Mouse (Mus musculus) left cerebral cortex, adult 18-20 months (tissue): Measurements from ENCODE around the gene Sh3bgrl3. TPM values are rescaled to one million over a fixed set of nuclear protein-coding genes. Genes with fewer than 3 reads are reported as not detected.

Experiments used
- DNase-seq, 2 experiments: peaks; one replicate each; pipeline ENCODE4 v3.0.0; 2021 to 2022; ENCODE audit warnings: low spot score in 2 of 2, mixed read lengths in 1 of 2
- total RNA-seq, 2 experiments: library from RNA; stranded (reverse); gene quantifications; 2 replicates each; pipeline ENCODE4 v1.2.3; 2021

The Sh3bgrl3 gene
- total RNA-seq, 2 experiments from 2014 or later: 200 to 222 TPM

- no peak for DNase-seq
Measured at GRCm38 (mm10) chr4:134082460-134082859, 46.1 kb downstream of the Sh3bgrl3 start.

GRCm38 (mm10) chr4:134081730-134082386 is 46.7 kb downstream of the Sh3bgrl3 start:
- peak; percentile 67 to 80 for DNase-seq

GRCm38 (mm10) chr4:134080674-134081073 is 47.9 kb downstream of the Sh3bgrl3 start:
- no peak for DNase-seq

GRCm38 (mm10) chr4:134078694-134079093 is 49.9 kb downstream of the Sh3bgrl3 start:
- peak; percentile 31 to 44 for DNase-seq

Other genes with a start within 250 kb of the Sh3bgrl3 start
- gene Rps6ka1, start 241.0 kb downstream of the Sh3bgrl3 start, total RNA-seq: 10 to 100 TPM; 12.0 to 12.6 TPM
- gene Hmgn2, start 160.1 kb downstream of the Sh3bgrl3 start, total RNA-seq: 100 to 1,000 TPM; 100 to 103 TPM
- gene Dhdds, start 127.9 kb downstream of the Sh3bgrl3 start, total RNA-seq: 10 to 100 TPM; 64.6 to 68.5 TPM
- not detected for gene Lin28a, start 109.9 kb downstream of the Sh3bgrl3 start, total RNA-seq
- not detected for gene Zfp683, start 75.0 kb downstream of the Sh3bgrl3 start, total RNA-seq
- 1 to 10 TPM; 4.4 to 5.7 TPM for gene Crybg2, start 68.0 kb downstream of the Sh3bgrl3 start, total RNA-seq
- 1 to 10 TPM; 2.7 to 4.1 TPM for gene Cd52, start 33.7 kb downstream of the Sh3bgrl3 start, total RNA-seq
- gene Ubxn11, start 26.2 kb downstream of the Sh3bgrl3 start, total RNA-seq: 10 to 100 TPM; 31.7 to 38.4 TPM
- 10 to 100 TPM; 17.1 to 17.6 TPM for gene Cep85, start 58.3 kb upstream of the Sh3bgrl3 start, total RNA-seq
- not detected for gene Gm7534, start 74.2 kb upstream of the Sh3bgrl3 start, total RNA-seq
- gene Catsper4, start 98.6 kb upstream of the Sh3bgrl3 start, total RNA-seq: not detected
- under 1 TPM; 0.54 to 0.81 TPM for gene Cnksr1, start 109.6 kb upstream of the Sh3bgrl3 start, total RNA-seq
- not detected for gene E130218I03Rik, start 114.9 kb upstream of the Sh3bgrl3 start, total RNA-seq
- 10 to 100 TPM; 11.6 to 12.2 TPM for gene Zfp593, start 116.8 kb upstream of the Sh3bgrl3 start, total RNA-seq
- not detected for gene Gm30191, start 118.1 kb upstream of the Sh3bgrl3 start, total RNA-seq
- 1 to 10 TPM; 2.2 to 3.8 TPM for gene Grrp1, start 125.3 kb upstream of the Sh3bgrl3 start, total RNA-seq
- gene Pdik1l, start 159.1 kb upstream of the Sh3bgrl3 start, total RNA-seq: 10 to 100 TPM; 18.7 to 24.4 TPM
- under 1 TPM; 0.30 to 0.35 TPM for gene Trim63, start 186.3 kb upstream of the Sh3bgrl3 start, total RNA-seq
- gene Slc30a2, start 214.4 kb upstream of the Sh3bgrl3 start, total RNA-seq: under 1 TPM in 1 of 2 experiments, not detected in 1; 0.40 TPM